Mouse (Mus musculus) cortical plate, adult 2 months (tissue): ENCODE data around the gene Apob.
"Not testable (repeated sequence)": the region's sequence is repeated elsewhere in the genome, so short reads cannot be mapped to it uniquely, and the experiment has no call there.

Experiments
- CTCF ChIP-seq: fragments of 200-500 bp; IDR thresholded peaks from 2 replicates; pipeline ENCODE4 v1.5.1; 2011; ENCODE audit warnings: mild to moderate bottlenecking, control low read depth, low read length; ENCODE audit not compliant: insufficient read depth; ENCODE audit errors: extremely low read depth
- POLR2A ChIP-seq: fragments of 200-500 bp; IDR thresholded peaks from 2 replicates; pipeline ENCODE4 v1.6.1; 2011; ENCODE audit warnings: mild to moderate bottlenecking, low read length, control low read depth; ENCODE audit not compliant: insufficient read depth; ENCODE audit errors: extremely low read depth

DNA sequence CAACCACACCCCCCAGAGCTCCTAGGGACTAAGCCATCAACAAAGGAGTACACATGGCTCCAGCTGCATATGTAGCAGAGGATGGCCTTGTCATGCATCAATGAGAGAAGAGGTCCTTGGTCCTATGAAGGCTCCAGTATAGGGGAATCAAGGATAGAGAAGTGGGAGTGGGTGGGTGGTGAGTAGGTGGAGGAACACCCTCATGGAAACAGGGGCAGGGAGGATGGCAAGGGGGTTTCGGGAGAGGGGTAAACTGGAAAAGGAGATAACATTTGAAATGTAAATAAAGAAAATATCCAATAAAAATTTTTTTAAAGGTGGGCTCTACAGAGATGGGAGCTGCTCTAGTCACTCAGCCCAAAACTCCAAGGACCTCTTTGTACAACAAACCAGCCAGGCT is 53.7 kb downstream of the Apob start:
- TF ChIP-seq CTCF, POLR2A: not testable (repeated sequence)
